In genomic region chr10:80161522-80162242, GRCm38 (mm10) we compare ENCODE assay signal across 8 mouse cellular contexts. TPM values are rescaled to one million over a fixed set of nuclear protein-coding genes. Genes with fewer than 3 reads are reported as not detected.
DNase-seq lines count a peak whose midpoint lies in the region; ATAC-seq lines count a peak whose summit lies in the region.

No protein-coding gene starts in this region.

- H3K4me1 ChIP-seq in heart, embryonic 14.5 days (ENCODE audit: control insufficient read depth in 2 of 2, insufficient read depth in 2 of 2, low read length in 2 of 2), result peaks cover 62 to 90% of the 10 kb centered on the region in 2 experiments
- H3K4me1 ChIP-seq in midbrain, embryonic 12.5 days, result peaks cover 77% of the 10 kb centered on the region

- 12% methylated on average over 7 of the region's 7 CpGs for WGBS in heart, embryonic 14.5 days
- WGBS in midbrain, embryonic 12.5 days, result 12% methylated on average over 7 of the region's 7 CpGs

- peak overlapping the region; percentile 76 for H3K9ac ChIP-seq in heart, embryonic 14.5 days (ENCODE audit: low read length)
- H3K9ac ChIP-seq in midbrain, embryonic 12.5 days (replicated peaks), result no peak overlapping the region

- H3K9me3 ChIP-seq in heart, embryonic 14.5 days (ENCODE audit: control insufficient read depth, low read length), result no peaks in the 10 kb centered on the region
- no peaks in the 10 kb centered on the region for H3K9me3 ChIP-seq in midbrain, embryonic 12.5 days

- peak overlapping the region in 1 of 2 experiments; percentile 43; a peak in 2 of 4 replicates for H3K4me3 ChIP-seq in heart, embryonic 14.5 days (ENCODE audit: control insufficient read depth in 1 of 2, insufficient read depth in 1 of 2, low read depth in 1 of 2, low read length in 2 of 2)
- 0 out of 2 replicates have a peak overlapping the region, but pooled peaks have one; percentile 47 for H3K4me3 ChIP-seq in midbrain, embryonic 12.5 days

- ATAC-seq in heart, embryonic 14.5 days (ENCODE audit: insufficient number of reproducible peaks, insufficient read depth, low FRiP score, low read depth), result no peak
- ATAC-seq in midbrain, embryonic 12.5 days (ENCODE audit: low FRiP score, low read depth), result no peak
- ATAC-seq in activated CD4-positive, CD25-positive, alpha-beta regulatory T cell, adult 4 months, result no peak

- peak overlapping the region; percentile 82 for H3K4me2 ChIP-seq in heart, embryonic 14.5 days (ENCODE audit: low read length)
- peak overlapping the region; percentile 57; the same call in 1 of the 2 replicates for H3K4me2 ChIP-seq in midbrain, embryonic 12.5 days (replicated peaks)

- no peaks in the 10 kb centered on the region for H3K27me3 ChIP-seq in heart, embryonic 14.5 days (ENCODE audit: control insufficient read depth, insufficient read depth, low read length)
- H3K27me3 ChIP-seq in midbrain, embryonic 12.5 days, result peaks cover 6% of the 10 kb centered on the region; the same call in 1 of the 2 replicates

- peak overlapping the region; percentile 81 to 99 for H3K27ac ChIP-seq in heart, embryonic 14.5 days (replicated peaks in 1 of 2; ENCODE audit: control insufficient read depth in 1 of 2, insufficient read depth in 1 of 2, low read depth in 2 of 2, low read length in 2 of 2)
- peak overlapping the region; percentile 50; the same call in 1 of the 2 replicates for H3K27ac ChIP-seq in midbrain, embryonic 12.5 days (replicated peaks)

- DNase-seq in cerebellum, adult 9-11 months, result peak; percentile 73
- DNase-seq in cerebellum, adult 11-12 months, result no peak
- peak; percentile 46 for DNase-seq in adrenal gland, postnatal 10 days
- peak; percentile 77 for DNase-seq in kidney, postnatal 14 days
- DNase-seq in left cerebral cortex, adult 11 months (ENCODE audit: low spot score), result no peak

- peaks cover 10% of the 10 kb centered on the region for H3K36me3 ChIP-seq in heart, embryonic 14.5 days (ENCODE audit: control insufficient read depth, insufficient read depth, low read length)
- peaks cover 10% of the 10 kb centered on the region for H3K36me3 ChIP-seq in midbrain, embryonic 12.5 days

RNA-seq across cellular contexts. Expression of gene Cirbp, which starts 4.1 kb away (rescaled TPM):
- total RNA-seq in adrenal gland, postnatal 10 days (2021), result 100 to 1,000 TPM; 102 to 168 TPM
- 79.4 and 80.7 TPM in 2 replicates for polyA plus RNA-seq in heart, embryonic 14.5 days (2014; fragmentation: Nextera tagmentation; extraction: Ambion mirVana)
- 227 and 233 TPM in 2 replicates for polyA plus RNA-seq in midbrain, embryonic 12.5 days (2016; fragmentation: Nextera tagmentation; extraction: Ambion mirVana)
- polyA plus RNA-seq in activated CD4-positive, CD25-positive, alpha-beta regulatory T cell, adult 4 months (2017; shearing (Covaris generic)), result 100 to 1,000 TPM; 132 to 177 TPM

RNA-seq across cellular contexts. Expression of gene 1600002K03Rik, which starts 11.1 kb away (rescaled TPM):
- total RNA-seq in adrenal gland, postnatal 10 days (2021), result 1 to 10 TPM; 6.4 to 7.7 TPM
- polyA plus RNA-seq in heart, embryonic 14.5 days (2014; fragmentation: Nextera tagmentation; extraction: Ambion mirVana), result 7.7 and 11.1 TPM in 2 replicates
- 12.9 and 13.6 TPM in 2 replicates for polyA plus RNA-seq in midbrain, embryonic 12.5 days (2016; fragmentation: Nextera tagmentation; extraction: Ambion mirVana)
- polyA plus RNA-seq in activated CD4-positive, CD25-positive, alpha-beta regulatory T cell, adult 4 months (2017; shearing (Covaris generic)), result 10 to 100 TPM; 18.0 to 22.7 TPM

RNA-seq across cellular contexts. Expression of gene Midn, which starts 13.6 kb away (rescaled TPM):
- total RNA-seq in adrenal gland, postnatal 10 days (2021), result 100 to 1,000 TPM; 106 to 127 TPM
- polyA plus RNA-seq in heart, embryonic 14.5 days (2014; fragmentation: Nextera tagmentation; extraction: Ambion mirVana), result 21.2 and 25.8 TPM in 2 replicates
- 41.7 and 46.4 TPM in 2 replicates for polyA plus RNA-seq in midbrain, embryonic 12.5 days (2016; fragmentation: Nextera tagmentation; extraction: Ambion mirVana)
- 1 to 10 TPM; 7.3 to 9.2 TPM for polyA plus RNA-seq in activated CD4-positive, CD25-positive, alpha-beta regulatory T cell, adult 4 months (2017; shearing (Covaris generic))

RNA-seq across cellular contexts. Expression of gene Efna2, which starts 17.6 kb away (rescaled TPM):
- 1 to 10 TPM; 3.3 to 4.5 TPM for total RNA-seq in adrenal gland, postnatal 10 days (2021)
- 8.4 and 10.1 TPM in 2 replicates for polyA plus RNA-seq in heart, embryonic 14.5 days (2014; fragmentation: Nextera tagmentation; extraction: Ambion mirVana)
- 114 and 127 TPM in 2 replicates for polyA plus RNA-seq in midbrain, embryonic 12.5 days (2016; fragmentation: Nextera tagmentation; extraction: Ambion mirVana)
- not detected for polyA plus RNA-seq in activated CD4-positive, CD25-positive, alpha-beta regulatory T cell, adult 4 months (2017; shearing (Covaris generic))

RNA-seq across cellular contexts. Expression of gene Cbarp, which starts 21.0 kb away (rescaled TPM):
- total RNA-seq in adrenal gland, postnatal 10 days (2021), result 10 to 100 TPM; 41.6 to 65.6 TPM
- 1.6 and 2.6 TPM in 2 replicates for polyA plus RNA-seq in heart, embryonic 14.5 days (2014; fragmentation: Nextera tagmentation; extraction: Ambion mirVana)
- polyA plus RNA-seq in midbrain, embryonic 12.5 days (2016; fragmentation: Nextera tagmentation; extraction: Ambion mirVana), result 19.3 and 20.0 TPM in 2 replicates
- under 1 TPM; 0.74 to 0.96 TPM for polyA plus RNA-seq in activated CD4-positive, CD25-positive, alpha-beta regulatory T cell, adult 4 months (2017; shearing (Covaris generic))

Comparison
In these comparisons a context has a peak if more than half of its experiments do, and no peak if none do; other contexts are left out.
1. DNase-seq: peak in cerebellum, adult 9-11 months (single experiment), adrenal gland, postnatal 10 days (single experiment) and kidney, postnatal 14 days (single experiment); none in cerebellum, adult 11-12 months (single experiment) and left cerebral cortex, adult 11 months (single experiment).